Mouse (Mus musculus) heart, embryonic 13.5 days (tissue): ENCODE data around the gene Gm765. TPM values are rescaled to one million over a fixed set of nuclear protein-coding genes. Genes with fewer than 3 reads are reported as not detected.

ENCODE experiments used
- ATAC-seq: fragments of 200-750 bp; cut with Nextera tagmentation; 2 replicates; pipeline ENCODE4 v1.8.0; 2017; ENCODE audit warnings: moderate TSS enrichment; ENCODE audit not compliant: insufficient number of reproducible peaks, low FRiP score, low TSS enrichment; ENCODE audit errors: extremely low read depth
- H3K27ac ChIP-seq: fragments of 300-500 bp; sonication (generic); replicated peaks from 2 replicates; pipeline ENCODE4 v1.5.1; 2015; ENCODE audit warnings: moderate library complexity, mild to moderate bottlenecking, inconsistent platforms
- H3K27me3 ChIP-seq: fragments of 300-500 bp; sonication (generic); replicated peaks from 2 replicates; pipeline ENCODE4 v1.6.1; 2015; ENCODE audit warnings: mild to moderate bottlenecking, inconsistent platforms
- H3K36me3 ChIP-seq: fragments of 300-500 bp; sonication (generic); 2 replicates; pipeline ENCODE4 v1.6.1; 2015; ENCODE audit warnings: mild to moderate bottlenecking, inconsistent platforms
- H3K4me1 ChIP-seq: fragments of 300-500 bp; sonication (generic); 2 replicates; pipeline ENCODE4 v1.6.1; 2015; ENCODE audit warnings: inconsistent platforms
- H3K4me2 ChIP-seq: fragments of 300-500 bp; sonication (generic); 2 replicates; pipeline ENCODE4 v1.6.1; 2015; ENCODE audit warnings: inconsistent platforms, mild to moderate bottlenecking, moderate library complexity
- H3K4me3 ChIP-seq: fragments of 300-500 bp; sonication (generic); 2 replicates; pipeline ENCODE4 v1.5.1; 2015; ENCODE audit warnings: moderate library complexity, mild to moderate bottlenecking, inconsistent platforms
- H3K9ac ChIP-seq: fragments of 300-500 bp; sonication (generic); 2 replicates; pipeline ENCODE4 v1.6.1; 2015; ENCODE audit warnings: inconsistent platforms, mild to moderate bottlenecking, moderate library complexity
- H3K9me3 ChIP-seq: fragments of 300-500 bp; sonication (generic); 2 replicates; pipeline ENCODE4 v1.6.1; 2016; ENCODE audit warnings: inconsistent platforms
- WGBS: fragments of 180-500 bp; shearing (Covaris S2); methylation state at CpG from one replicate; pipeline ENCODE4 v1.1.7; 2015; ENCODE audit warnings: mixed read lengths; 5-methylcytosine and 5-hydroxymethylcytosine counted together
- polyA plus RNA-seq: library from polyadenylated mRNA; unstranded; fragments of >200 nt; fragmentation: Nextera tagmentation; extraction: Ambion mirVana; gene quantifications from 2 replicates; pipeline ENCODE4 v1.2.1, GENCODE M21; 2015

Gene Gm765
- polyA plus RNA-seq, 1 experiment from 2014 or later, result not detected

DNA sequence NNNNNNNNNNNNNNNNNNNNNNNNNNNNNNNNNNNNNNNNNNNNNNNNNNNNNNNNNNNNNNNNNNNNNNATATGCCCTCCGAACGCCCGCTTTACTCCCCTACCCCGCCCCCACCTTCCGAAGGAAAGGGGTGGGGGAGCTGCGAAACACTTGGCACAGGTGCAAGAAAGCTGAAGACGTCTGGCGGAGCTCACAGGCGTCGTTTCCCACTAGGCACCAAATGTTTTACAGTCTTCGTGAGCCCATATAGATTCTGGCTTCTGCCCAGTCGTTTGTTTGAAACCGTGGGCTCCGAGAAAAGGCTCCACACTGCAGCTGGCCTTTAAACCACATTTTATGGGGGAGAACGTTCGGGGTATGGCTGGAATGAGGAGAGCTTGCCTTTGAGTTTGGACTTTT is 120.6 kb downstream of the Gm765 start:
- no peak overlapping the region for H3K4me2 ChIP-seq
- H3K27me3 ChIP-seq, result no peaks in the 10 kb centered on the region
- no peaks in the 10 kb centered on the region for H3K9me3 ChIP-seq
- H3K4me3 ChIP-seq, result no peak overlapping the region
- H3K36me3 ChIP-seq, result no peaks in the 10 kb centered on the region
- no peak overlapping the region for H3K9ac ChIP-seq
- no peaks in the 10 kb centered on the region for H3K4me1 ChIP-seq
- WGBS, result 70% methylated on average over 16 of the region's 16 CpGs
- ATAC-seq, result no peak
- no peak overlapping the region for H3K27ac ChIP-seq

GRCm38 (mm10) chr6:98212225-98212624 is 130.3 kb downstream of the Gm765 start:
- Histone ChIP-seq H3K4me2 (no peak overlapping the region), H3K9ac (no peak overlapping the region), H3K27me3 (no peaks in the 10 kb centered on the region), H3K36me3 (no peaks in the 10 kb centered on the region), H3K9me3 (no peaks in the 10 kb centered on the region), H3K4me1 (no peaks in the 10 kb centered on the region), H3K4me3 (no peak overlapping the region), H3K27ac (no peak overlapping the region)
- WGBS, result 53% methylated on average over 3 of the region's 3 CpGs
- ATAC-seq, result no peak

GRCm38 (mm10) chr6:98210237-98210636 is 132.3 kb downstream of the Gm765 start:
- Histone ChIP-seq H3K4me3 (no peak overlapping the region), H3K4me2 (no peak overlapping the region), H3K4me1 (0 out of 2 replicates have a peak, but pooled peaks cover 5% of the 10 kb centered on the region), H3K36me3 (no peaks in the 10 kb centered on the region), H3K9me3 (no peaks in the 10 kb centered on the region), H3K27ac (no peak overlapping the region), H3K9ac (no peak overlapping the region), H3K27me3 (no peaks in the 10 kb centered on the region)
- ATAC-seq, result no peak
- WGBS, result 81% methylated on average over 5 of the region's 5 CpGs

DNA sequence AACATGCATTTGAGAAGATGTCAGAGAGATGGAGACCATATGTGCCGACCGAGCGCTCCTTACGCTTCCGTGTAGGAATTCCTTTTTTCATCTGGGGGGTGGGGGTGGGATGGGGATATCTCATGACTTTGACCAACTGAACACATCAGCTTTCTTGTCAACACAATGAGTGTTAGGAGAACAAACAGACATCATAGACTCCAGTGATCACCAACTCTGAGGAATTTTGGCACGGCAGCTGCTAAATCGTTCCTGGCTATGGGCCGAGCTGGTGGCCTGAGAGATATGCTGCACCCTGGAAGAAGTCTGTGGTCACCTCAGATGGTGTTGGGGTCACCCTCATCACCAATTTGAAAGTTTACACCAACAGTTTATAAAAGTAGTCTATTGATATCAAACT is 134.5 kb downstream of the Gm765 start:
- no peaks in the 10 kb centered on the region for H3K36me3 ChIP-seq
- no peak overlapping the region for H3K9ac ChIP-seq
- no peaks in the 10 kb centered on the region for H3K9me3 ChIP-seq
- ATAC-seq, result no peak
- no peaks in the 10 kb centered on the region for H3K27me3 ChIP-seq
- no peak overlapping the region for H3K4me2 ChIP-seq
- no peak overlapping the region for H3K27ac ChIP-seq
- H3K4me1 ChIP-seq, result 0 out of 2 replicates have a peak, but pooled peaks cover 5% of the 10 kb centered on the region
- WGBS, result 62% methylated on average over 8 of the region's 8 CpGs
- H3K4me3 ChIP-seq, result no peak overlapping the region

GRCm38 (mm10) chr6:98198706-98199105 is 143.8 kb downstream of the Gm765 start:
- no peaks in the 10 kb centered on the region for H3K9me3 ChIP-seq
- 85% methylated on average over 2 of the region's 2 CpGs for WGBS

GRCm38 (mm10) chr6:98190745-98191442 is 151.7 kb downstream of the Gm765 start:
- no peak overlapping the region for H3K4me3 ChIP-seq
- no peaks in the 10 kb centered on the region for H3K4me1 ChIP-seq
- H3K27ac ChIP-seq, result no peak overlapping the region
- H3K27me3 ChIP-seq, result no peaks in the 10 kb centered on the region
- no peak overlapping the region for H3K4me2 ChIP-seq
- ATAC-seq, result no peak
- 68% methylated on average over 8 of the region's 8 CpGs for WGBS
- H3K9me3 ChIP-seq, result no peaks in the 10 kb centered on the region
- no peak overlapping the region for H3K9ac ChIP-seq
- no peaks in the 10 kb centered on the region for H3K36me3 ChIP-seq

More at GRCm38 (mm10) chr6:98198706-98199105, 143.8 kb downstream of the Gm765 start:
- no peak for ATAC-seq
- Histone ChIP-seq H3K9ac (no peak overlapping the region), H3K4me2 (no peak overlapping the region), H3K4me1 (no peaks in the 10 kb centered on the region), H3K27me3 (no peaks in the 10 kb centered on the region), H3K36me3 (no peaks in the 10 kb centered on the region), H3K4me3 (no peak overlapping the region), H3K27ac (no peak overlapping the region)
